Mouse (Mus musculus): ENCODE results near the gene Ugdh.

GRCm38 (mm10) chr5:65394425-65394824 is 41.3 kb downstream of the Ugdh start:
- TF ChIP-seq CTCF (IDR thresholded peaks at IDR 0.05; ENCODE audit: extremely low read depth, insufficient read depth, insufficient read length, insufficient replicate concordance), result no peak
- no peak for TF ChIP-seq POLR2A (IDR thresholded peaks at IDR 0.05; ENCODE audit: low read depth, low read length)

Data from spleen, adult 2 months (tissue).